Mouse (Mus musculus) stomach, postnatal 0 days (tissue): ENCODE data around the gene Tenm2.

ENCODE experiments used
- CTCF ChIP-seq: IDR thresholded peaks from 2 replicates; pipeline ENCODE4 v1.5.1; 2016; ENCODE audit warnings: antibody characterized with exemption, low read depth, mild to moderate bottlenecking, moderate library complexity
- EP300 ChIP-seq: optimal IDR thresholded peaks from 2 replicates; pipeline ENCODE3; 2016; ENCODE audit warnings: antibody characterized with exemption

DNA sequence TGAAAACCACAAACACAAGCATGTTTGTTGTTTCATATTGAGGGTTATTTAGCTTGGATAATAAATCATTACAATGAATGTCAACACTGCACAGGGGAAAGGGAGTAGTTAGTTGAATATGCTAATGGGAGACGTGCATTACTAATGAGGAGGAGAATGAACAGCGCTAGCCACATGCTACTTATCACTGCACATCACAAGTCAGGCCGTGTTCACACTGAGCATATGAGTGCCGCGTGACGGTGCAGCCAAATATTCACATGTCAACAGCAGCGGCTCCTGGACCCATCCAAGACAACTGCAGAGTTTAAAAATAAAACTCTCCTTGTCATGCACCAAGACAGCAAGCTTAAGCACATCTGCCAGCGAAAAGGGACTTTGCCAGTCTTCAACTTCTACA is 753.6 kb downstream of the Tenm2 start:
- TF ChIP-seq CTCF (no peak), EP300 (no peak)
